Mouse (Mus musculus): ENCODE measurements around the gene Tas2r103.

GRCm38 (mm10) chr6:133037001-133037400, at the start of gene Tas2r103:
- no peak for TF ChIP-seq CTCF (IDR thresholded peaks at IDR 0.05; ENCODE audit: low read depth)
- no peak for TF ChIP-seq EP300 (IDR thresholded peaks at IDR 0.05; ENCODE audit: low read depth)

All from liver, embryonic 14.5 days (tissue).